Mouse (Mus musculus) ES-E14 (cell line): ENCODE measurements around the gene Rsrp1. TPM values are rescaled to one million over a fixed set of nuclear protein-coding genes. Genes with fewer than 3 reads are reported as not detected.

Experiments used
- DNase-seq: peaks from one replicate; pipeline ENCODE4 v3.0.0-alpha.2; 2013; ENCODE audit warnings: low read depth, low spot score
- H3K27ac ChIP-seq: 2 replicates; pipeline ENCODE4 v1.5.1; 2012; ENCODE audit warnings: low read depth, mild to moderate bottlenecking, low read length, moderate library complexity, mixed read lengths; ENCODE audit not compliant: poor library complexity, insufficient read depth, severe bottlenecking
- H3K36me3 ChIP-seq: 2 replicates; pipeline ENCODE4 v1.6.1; 2012; ENCODE audit warnings: mild to moderate bottlenecking, low read length, moderate library complexity, mixed read lengths; ENCODE audit not compliant: control insufficient read depth, poor library complexity, insufficient read depth, severe bottlenecking
- H3K4me1 ChIP-seq, 2 experiments: fragments of 150-350 bp in 1 of 2; sonication (generic) in 1 of 2; 2 replicates each; pipeline ENCODE4 v1.6.1; 2012; ENCODE audit warnings: low read length in 2 of 2, mild to moderate bottlenecking in 1 of 2, mixed read lengths in 1 of 2; ENCODE audit not compliant: control insufficient read depth in 2 of 2, insufficient read depth in 2 of 2, poor library complexity in 1 of 2
- H3K4me3 ChIP-seq, 2 experiments: fragments of 150-350 bp in 1 of 2; sonication (generic) in 1 of 2; 2 replicates each; pipeline ENCODE4 v1.5.1; 2012; ENCODE audit warnings: low read length in 2 of 2, low read depth in 1 of 2, mild to moderate bottlenecking in 1 of 2, mixed read lengths in 1 of 2; ENCODE audit not compliant: insufficient read depth in 1 of 2, poor library complexity in 1 of 2, severe bottlenecking in 1 of 2
- H3K9ac ChIP-seq: 2 replicates; pipeline ENCODE4 v1.6.1; 2012; ENCODE audit warnings: low read depth, mild to moderate bottlenecking, low read length, mixed read lengths; ENCODE audit not compliant: poor library complexity, insufficient read depth, severe bottlenecking
- H3K9me3 ChIP-seq: fragments of 150-350 bp; sonication (generic); 2 replicates; pipeline ENCODE4 v1.6.1; 2012; ENCODE audit warnings: low read depth, mild to moderate bottlenecking, low read length; ENCODE audit not compliant: control insufficient read depth, insufficient read depth
- CHD2 ChIP-seq: IDR thresholded peaks from 2 replicates; pipeline ENCODE4 v1.6.1; 2014; ENCODE audit warnings: mild to moderate bottlenecking, low read depth, low read length, inconsistent platforms
- HCFC1 ChIP-seq: IDR thresholded peaks from 2 replicates; pipeline ENCODE4 v1.6.1; 2012; ENCODE audit warnings: low read length, inconsistent platforms, borderline replicate concordance; ENCODE audit not compliant: insufficient read depth
- MAFK ChIP-seq: IDR thresholded peaks from 2 replicates; pipeline ENCODE4 v1.6.1; 2014; ENCODE audit warnings: mild to moderate bottlenecking, low read depth, low read length, inconsistent platforms; ENCODE audit not compliant: insufficient read depth
- ZC3H11A ChIP-seq: IDR thresholded peaks from 2 replicates; pipeline ENCODE4 v1.6.1; 2012; ENCODE audit warnings: low read depth, mild to moderate bottlenecking, inconsistent platforms, low read length, borderline replicate concordance
- ZNF384 ChIP-seq: IDR thresholded peaks from 2 replicates; pipeline ENCODE4 v1.6.1; 2012; ENCODE audit warnings: low read depth, low read length, inconsistent platforms
- in situ Hi-C, 2 experiments: fragments of 600-800 bp; cut with MboI; formaldehyde crosslinking; loops; one replicate each; pipeline ENCODE4 v1.15.1; 2025; ENCODE audit warnings: low sequenced_read_pairs in 2 of 2, inconsistent platforms in 1 of 2; ENCODE audit not compliant: unreplicated experiment in 2 of 2
- total RNA-seq: library from RNA; depleted of rRNA; stranded (reverse); fragments of 300-350 nt; gene quantifications from 2 replicates; pipeline ENCODE4 v1.2.3, GENCODE M21; 2012; rRNA removed

Gene Rsrp1
- total RNA-seq, 1 experiment: 93.9 TPM

DNA sequence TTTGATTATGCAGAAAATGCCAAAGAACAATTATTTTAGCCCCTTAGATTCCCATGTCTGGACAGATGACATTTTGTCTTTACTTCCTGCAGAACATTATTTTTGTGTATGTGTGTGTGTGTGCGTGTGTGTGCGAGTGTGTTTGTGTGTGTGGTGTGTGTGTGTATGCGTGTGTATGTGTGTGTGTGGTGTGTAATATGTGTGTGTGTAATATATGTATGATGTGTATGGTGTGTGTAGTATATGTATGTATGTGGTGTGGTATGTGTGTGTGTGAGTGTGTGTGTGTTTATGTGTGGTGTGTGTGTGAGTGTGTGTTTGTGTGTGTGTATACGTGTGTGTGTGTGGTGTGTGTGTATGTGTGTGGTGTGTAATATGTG lies 52.5 kb downstream of the Rsrp1 start:
- in situ Hi-C loops: no loop called here
- no peak for DNase-seq
- Histone ChIP-seq H3K4me3 (no peak overlapping the region), H3K4me1 (no peaks in the 10 kb centered on the region), H3K36me3 (no peaks in the 10 kb centered on the region), H3K9ac (no peak overlapping the region), H3K9me3 (no peaks in the 10 kb centered on the region), H3K27ac (no peak overlapping the region)
- TF ChIP-seq CHD2 (no peak), ZC3H11A (no peak), MAFK (no peak), HCFC1 (no peak), ZNF384 (no peak)

Other genes starting within 250 kb of the Rsrp1 start
- 5.9 and 6.1 TPM in 2 replicates for gene Man1c1, start 219.3 kb upstream of the Rsrp1 start, total RNA-seq
- gene Ldlrap1, start 155.6 kb upstream of the Rsrp1 start, total RNA-seq: 15.0 and 16.6 TPM in 2 replicates
- gene Maco1, start 70.2 kb upstream of the Rsrp1 start, total RNA-seq: 56.1 and 91.6 TPM in 2 replicates
- 12.4 and 21.0 TPM in 2 replicates for gene Rhd, start 59.1 kb upstream of the Rsrp1 start, total RNA-seq
- 118 and 183 TPM in 2 replicates for gene Tmem50a, start 8.6 kb upstream of the Rsrp1 start, total RNA-seq
- 68.3 and 76.6 TPM in 2 replicates for gene Syf2, start 7.3 kb downstream of the Rsrp1 start, total RNA-seq
- gene Runx3, start 197.1 kb downstream of the Rsrp1 start, total RNA-seq: 0.49 and 0.63 TPM in 2 replicates